Mouse (Mus musculus) mesoderm, embryonic 11.5 days (tissue): ENCODE measurements around the gene Gm28510.
"Not testable (repeated sequence)": the region's sequence is repeated elsewhere in the genome, so short reads cannot be mapped to it uniquely, and the experiment has no call there.

Source experiments
- DNase-seq: peaks from one replicate; pipeline ENCODE4 v3.0.0-alpha.2; 2012; ENCODE audit warnings: low read depth, low spot score

Gm28510 gene

GRCm38 (mm10) chrY:10412437-10412836 lies at the start of gene Gm28510:
TSS of gene Gm28510 (plus strand) at chrY:10412737.
- not testable (repeated sequence) for DNase-seq
